Mouse (Mus musculus): ENCODE measurements around the gene Gm47959.

Gm47959 gene

DNA sequence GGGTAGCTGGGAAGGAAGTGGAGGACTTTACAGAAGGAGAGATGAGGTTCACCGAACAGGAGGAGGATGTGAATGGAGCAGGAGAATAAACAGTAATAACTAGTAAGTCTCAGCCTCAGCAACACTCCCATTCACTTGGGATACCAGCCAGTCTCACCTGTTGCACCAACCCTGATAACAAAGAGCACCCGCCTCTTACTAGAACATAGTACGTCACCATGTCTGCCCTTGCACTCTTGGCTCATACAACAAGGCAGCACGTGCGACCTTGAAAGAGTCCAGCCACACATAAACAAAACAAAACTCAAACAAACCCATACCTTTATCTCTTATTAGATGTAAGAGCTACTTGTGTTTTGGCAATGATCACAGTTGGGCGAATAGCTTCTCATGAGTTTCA is 32.2 kb downstream of the Gm47959 start:
- DNase-seq (ENCODE audit: low spot score) = no peak

DNA sequence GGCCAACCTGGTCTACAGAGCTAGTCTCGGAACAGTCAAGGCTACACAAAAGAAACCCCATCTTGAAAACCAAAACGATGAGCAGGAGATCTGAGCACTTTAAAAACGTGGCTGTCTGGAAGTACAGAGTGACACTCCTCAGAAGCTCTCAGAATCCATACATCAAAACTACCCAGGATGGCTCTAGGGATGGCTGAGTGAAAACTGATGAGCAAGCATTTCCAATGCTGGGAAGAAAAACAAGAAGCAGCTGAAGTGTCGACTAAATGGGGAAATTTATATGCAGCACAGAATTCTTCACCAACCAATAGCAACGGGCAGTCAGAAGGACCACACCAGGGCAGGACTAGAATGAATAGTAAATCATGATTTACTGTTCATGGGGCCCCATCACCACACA is 34.2 kb downstream of the Gm47959 start:
- DNase-seq (ENCODE audit: low spot score) = no peak

- DNase-seq (ENCODE audit: low spot score) = no peak
These were observed 36.7 kb downstream of the Gm47959 start for GRCm38 (mm10) chr1:83036892-83037667.

DNA sequence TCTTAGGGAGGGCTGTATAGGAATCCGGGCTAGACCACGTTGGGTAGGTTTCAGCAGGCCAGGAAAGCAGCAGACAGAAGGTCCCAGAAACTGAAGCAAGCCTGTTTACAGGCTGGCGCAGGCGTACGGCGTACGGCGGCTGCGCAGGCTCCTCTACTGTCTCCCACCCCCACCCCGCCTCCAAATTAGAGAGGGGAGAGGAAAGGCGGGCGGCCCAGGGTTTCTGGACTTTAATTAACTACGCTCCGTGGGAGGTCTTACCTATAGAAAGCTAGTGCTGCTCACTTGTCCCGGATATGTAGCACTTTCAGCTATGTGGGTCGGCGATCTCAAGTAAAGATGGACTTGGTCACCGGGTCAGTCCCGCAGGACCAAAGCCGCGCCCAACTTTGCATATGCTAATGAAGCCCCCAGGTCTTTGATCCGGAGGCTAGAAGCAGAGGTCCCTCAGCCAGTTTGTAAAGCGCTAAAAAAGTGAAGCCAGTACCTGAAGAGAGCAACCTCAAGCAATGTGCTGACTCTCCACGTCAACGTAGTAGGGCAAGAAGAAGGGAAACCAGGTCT is 37.8 kb downstream of the Gm47959 start, which contains the start of gene Slc19a3:
Slc19a3 (minus strand) TSS at position 340 of the 564 bp plus-strand sequence.
- peak; percentile 8 for DNase-seq (ENCODE audit: low spot score)

- no peak for DNase-seq (ENCODE audit: low spot score)
These were observed 38.7 kb downstream of the Gm47959 start for GRCm38 (mm10) chr1:83039080-83039479.

- no peak for DNase-seq (ENCODE audit: low spot score)
These were observed 42.0 kb downstream of the Gm47959 start, which contains the start of gene Krtap28-10 for GRCm38 (mm10) chr1:83042380-83042779. Krtap28-10 (minus strand) TSS chr1:83042480.

DNA sequence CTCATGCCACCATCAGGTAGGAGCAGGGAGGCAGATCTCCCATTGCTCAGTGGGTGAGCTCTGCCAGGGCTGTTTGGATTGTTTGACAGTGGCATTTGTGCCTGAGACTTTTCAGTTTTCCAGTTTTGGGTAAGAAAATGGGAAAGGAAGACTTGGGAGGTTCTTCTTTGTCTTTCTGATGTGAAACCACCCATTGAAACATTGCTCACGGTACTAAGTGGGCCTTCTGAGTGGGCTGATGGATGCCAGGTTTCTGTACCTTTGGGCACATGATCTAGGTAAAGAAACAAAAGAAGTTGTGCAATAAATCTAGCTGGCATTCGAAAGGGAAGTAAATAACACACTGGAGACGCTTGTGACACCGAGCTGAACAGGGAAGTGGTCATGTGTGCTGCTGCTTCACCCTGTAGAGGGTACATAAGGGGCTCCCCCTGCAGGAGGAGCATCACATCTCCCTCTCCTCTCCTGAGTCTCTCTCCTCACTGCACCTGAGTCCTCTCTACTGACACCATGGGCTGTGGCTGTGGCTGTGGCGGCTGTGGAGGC is 44.6 kb downstream of the Gm47959 start, which contains the start of gene Gm47969:
Gm47969 (plus strand) TSS at position 51 of the 546 bp plus-strand sequence.
- no peak for DNase-seq (ENCODE audit: low spot score)

Data from left cerebral cortex, adult 11 months (tissue).